Mouse (Mus musculus): ENCODE measurements around the gene Col13a1.
A peak's percentile ranks its signal among the peaks of the same experiment; 100 is the strongest.

The Col13a1 gene

DNA sequence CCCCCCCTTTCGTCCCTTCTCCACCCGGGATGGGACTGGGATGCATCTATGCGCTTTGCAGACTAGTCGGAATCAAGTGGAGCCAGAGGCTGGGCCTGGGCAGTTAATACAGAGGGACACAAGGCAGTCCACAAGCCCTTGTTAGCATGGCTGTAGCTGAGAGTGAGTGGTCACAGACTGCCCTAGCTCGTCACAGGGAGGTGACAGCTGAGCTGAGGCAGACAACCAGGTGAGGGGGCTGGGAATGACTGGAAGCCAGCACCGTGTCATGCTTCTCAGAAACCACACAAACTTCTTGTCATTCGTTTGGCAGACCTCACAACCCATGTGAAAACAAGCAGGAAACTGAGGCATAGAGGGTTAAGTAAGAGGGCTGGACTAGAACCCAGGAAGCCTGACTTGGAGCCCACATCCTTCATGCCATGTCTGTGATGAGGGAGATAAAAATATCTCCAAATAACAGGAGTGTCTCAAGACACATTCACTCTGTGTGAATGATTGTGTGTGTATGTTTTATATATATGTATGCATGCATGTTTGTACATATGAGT, 10.8 kb downstream of the Col13a1 start:
- DNase-seq (ENCODE audit: low read depth, low spot score) = no peak

DNA sequence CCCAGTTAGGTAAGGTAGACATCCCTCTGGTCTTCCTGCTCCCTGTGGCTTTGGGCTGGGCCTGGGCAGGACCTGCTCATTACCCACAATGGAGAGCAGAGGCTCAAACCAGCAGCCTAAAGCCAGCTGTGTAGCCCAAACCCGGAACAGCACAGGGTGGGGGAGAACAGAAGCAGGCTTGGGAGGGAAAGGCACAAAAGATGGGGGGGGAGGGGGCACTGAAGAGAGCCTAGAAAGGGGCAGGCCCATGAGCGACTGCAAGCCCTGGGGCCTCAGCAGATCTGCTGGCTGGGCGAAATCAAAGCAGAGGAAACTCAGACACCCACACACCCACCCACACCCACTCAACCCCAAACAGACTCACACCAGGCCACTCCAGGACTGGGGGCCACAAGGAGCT, 11.7 kb downstream of the Col13a1 start:
- no peak for DNase-seq (ENCODE audit: low read depth, low spot score)

- DNase-seq (ENCODE audit: low read depth, low spot score) = no peak
These were observed 13.5 kb downstream of the Col13a1 start for GRCm38 (mm10) chr10:61965386-61965841.

GRCm38 (mm10) chr10:61956718-61957117, 22.2 kb downstream of the Col13a1 start:
- no peak for DNase-seq (ENCODE audit: low read depth, low spot score)

DNA sequence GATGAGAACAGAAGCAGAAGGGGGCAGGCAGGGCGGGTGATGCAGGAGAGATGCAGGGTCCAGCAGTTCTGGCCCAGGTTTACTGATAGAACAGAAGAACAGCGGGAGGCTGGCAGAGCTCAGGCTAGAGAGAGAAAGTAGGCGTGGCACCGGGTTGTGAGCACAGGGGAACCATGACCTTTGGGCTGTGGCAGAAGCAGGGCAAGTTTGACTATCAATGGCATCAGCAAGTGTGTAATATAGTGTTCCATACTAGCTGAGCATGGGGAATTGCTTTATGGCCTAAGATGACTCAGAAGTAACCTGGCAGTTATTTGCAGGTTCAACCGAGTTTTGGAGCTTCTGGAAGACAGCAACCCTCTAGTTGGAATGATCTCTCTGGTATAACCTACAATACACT, 25.0 kb downstream of the Col13a1 start:
- DNase-seq (ENCODE audit: low read depth, low spot score) = no peak

GRCm38 (mm10) chr10:61949542-61949941, 29.4 kb downstream of the Col13a1 start:
- DNase-seq (ENCODE audit: low read depth, low spot score) = peak; percentile 39

DNA sequence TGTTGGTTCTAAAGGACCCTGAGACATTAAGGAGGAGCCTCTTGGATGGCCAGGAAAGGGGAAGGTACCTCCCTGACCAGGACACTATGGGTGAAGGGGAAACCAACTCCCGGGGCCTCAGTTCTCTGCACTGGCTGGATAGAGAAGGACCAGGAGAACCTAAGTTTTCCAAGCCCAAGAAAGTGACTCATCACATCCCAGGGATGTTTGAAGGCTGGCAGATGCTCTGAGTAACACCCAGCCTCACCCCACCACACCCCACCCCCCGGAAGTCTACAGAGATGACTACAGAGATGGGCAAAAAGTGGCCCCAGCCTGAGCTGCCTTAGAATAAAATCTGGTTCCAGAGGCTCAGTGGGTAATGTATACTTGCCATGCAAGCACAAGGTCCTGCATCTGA, 34.5 kb downstream of the Col13a1 start:
- no peak for DNase-seq (ENCODE audit: low read depth, low spot score)

GRCm38 (mm10) chr10:61943480-61943879, 35.4 kb downstream of the Col13a1 start:
- no peak for DNase-seq (ENCODE audit: low read depth, low spot score)

DNA sequence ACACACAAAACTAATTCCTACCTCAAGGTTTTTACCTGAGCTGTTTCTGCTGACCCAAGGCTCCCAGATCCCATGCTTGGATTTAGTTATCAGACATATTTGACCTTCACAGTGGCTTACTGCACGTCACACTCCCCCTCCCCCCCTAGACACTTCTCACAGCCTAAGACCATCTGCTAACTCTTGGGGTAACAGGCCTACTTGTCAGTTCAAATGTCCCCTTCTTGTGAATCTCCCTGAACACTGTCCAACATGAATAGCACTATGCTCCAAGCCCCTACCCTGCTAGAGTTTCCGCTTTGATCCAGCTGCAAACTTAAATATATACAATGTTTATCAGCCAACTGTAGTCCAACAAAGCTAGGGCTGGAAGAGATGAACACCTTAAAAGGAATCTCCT, 36.2 kb downstream of the Col13a1 start:
- DNase-seq (ENCODE audit: low read depth, low spot score) = no peak

DNA sequence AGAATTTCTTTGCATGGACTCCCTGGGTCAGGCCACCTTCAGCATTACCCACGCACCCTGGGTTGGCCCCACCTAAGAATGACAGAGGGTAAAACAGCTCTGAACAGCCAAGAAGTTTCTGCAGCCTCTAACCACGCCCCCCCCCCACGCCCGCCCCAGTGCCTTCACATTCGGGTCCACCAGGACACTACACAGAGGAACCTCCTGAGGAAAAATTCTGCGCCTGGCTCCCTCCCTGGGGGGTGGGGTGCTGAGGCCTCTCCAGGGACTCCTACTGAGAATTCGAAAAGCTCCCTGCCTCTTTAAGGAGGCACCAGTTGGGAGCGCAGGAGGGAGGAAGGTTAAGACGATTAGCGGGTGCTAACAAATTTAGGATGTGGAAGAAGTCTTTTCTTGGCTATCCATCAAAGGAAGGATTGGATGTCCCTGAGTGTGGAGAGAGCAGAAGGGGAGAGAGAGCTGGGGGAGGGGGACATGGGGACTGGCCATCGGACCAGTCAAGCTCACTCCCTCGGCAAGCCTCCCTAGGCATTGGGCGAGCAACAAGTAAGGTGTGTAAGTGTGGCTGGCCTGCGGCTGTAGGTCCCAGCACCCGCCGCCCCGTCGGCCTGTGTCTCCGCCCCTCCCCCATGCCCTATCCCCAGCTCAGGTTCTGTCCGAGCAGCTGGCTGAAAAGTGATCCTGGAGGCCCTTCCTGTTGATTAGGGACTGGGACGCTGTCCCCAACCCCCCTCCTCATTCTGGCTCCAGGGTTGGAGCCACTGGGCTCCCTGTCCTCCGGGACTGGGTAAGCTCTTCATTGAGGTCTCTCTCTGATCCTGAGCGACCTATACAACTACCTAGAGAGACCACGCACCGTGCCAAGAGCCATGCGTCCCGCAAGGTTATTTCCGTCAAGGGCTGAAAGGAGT, 42.4 kb downstream of the Col13a1 start:
- DNase-seq (ENCODE audit: low read depth, low spot score) = no peak

- DNase-seq (ENCODE audit: low read depth, low spot score) = no peak
These were observed 47.2 kb downstream of the Col13a1 start for GRCm38 (mm10) chr10:61931678-61932077.

GRCm38 (mm10) chr10:61929901-61930300, 49.0 kb downstream of the Col13a1 start:
- DNase-seq (ENCODE audit: low read depth, low spot score) = no peak

GRCm38 (mm10) chr10:61928725-61929651, 49.9 kb downstream of the Col13a1 start:
- no peak for DNase-seq (ENCODE audit: low read depth, low spot score)

- no peak for DNase-seq (ENCODE audit: low read depth, low spot score)
These were observed 53.2 kb downstream of the Col13a1 start for GRCm38 (mm10) chr10:61925691-61926090.

- no peak for DNase-seq (ENCODE audit: low read depth, low spot score)
These were observed 58.1 kb downstream of the Col13a1 start for GRCm38 (mm10) chr10:61920655-61921365.

DNA sequence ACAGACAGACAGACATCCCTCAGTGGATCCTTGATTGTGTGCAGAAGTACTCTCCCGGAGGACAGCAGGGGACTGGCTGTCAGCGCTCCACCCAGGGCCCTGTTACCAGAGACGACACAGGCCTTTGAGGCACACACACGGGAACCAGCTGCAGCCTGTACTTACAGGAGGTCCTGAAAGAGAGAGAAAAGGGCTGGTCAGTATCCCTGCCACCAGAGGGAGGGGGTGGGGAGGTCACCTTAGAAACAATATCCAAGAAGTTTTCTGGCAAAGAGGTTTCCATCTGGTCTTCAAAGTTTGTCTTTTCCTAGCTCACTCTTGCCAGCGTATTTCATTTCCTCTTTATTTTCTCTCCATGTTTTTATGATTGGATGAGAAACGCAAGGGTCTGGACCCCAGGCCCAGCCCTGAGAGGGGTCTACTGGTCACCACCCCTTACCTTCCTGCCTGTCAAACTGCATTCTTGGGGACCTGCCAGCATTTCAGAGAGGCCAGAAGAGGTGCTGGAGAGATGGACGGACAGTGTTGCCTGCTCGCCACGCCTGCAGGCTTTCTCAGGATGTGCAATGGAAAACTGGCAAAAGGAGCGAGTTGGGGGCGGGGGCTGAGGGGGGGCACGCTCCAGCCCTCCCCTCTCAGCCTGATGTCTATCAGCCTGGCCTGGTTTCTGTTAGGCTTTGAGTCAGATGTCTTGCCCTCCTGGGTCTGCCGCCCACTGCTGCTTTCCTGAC, 58.8 kb downstream of the Col13a1 start:
- DNase-seq (ENCODE audit: low read depth, low spot score) = no peak

- no peak for DNase-seq (ENCODE audit: low read depth, low spot score)
These were observed 59.4 kb downstream of the Col13a1 start for GRCm38 (mm10) chr10:61919496-61919895.

GRCm38 (mm10) chr10:61917066-61917465, 61.8 kb downstream of the Col13a1 start:
- no peak for DNase-seq (ENCODE audit: low read depth, low spot score)

DNA sequence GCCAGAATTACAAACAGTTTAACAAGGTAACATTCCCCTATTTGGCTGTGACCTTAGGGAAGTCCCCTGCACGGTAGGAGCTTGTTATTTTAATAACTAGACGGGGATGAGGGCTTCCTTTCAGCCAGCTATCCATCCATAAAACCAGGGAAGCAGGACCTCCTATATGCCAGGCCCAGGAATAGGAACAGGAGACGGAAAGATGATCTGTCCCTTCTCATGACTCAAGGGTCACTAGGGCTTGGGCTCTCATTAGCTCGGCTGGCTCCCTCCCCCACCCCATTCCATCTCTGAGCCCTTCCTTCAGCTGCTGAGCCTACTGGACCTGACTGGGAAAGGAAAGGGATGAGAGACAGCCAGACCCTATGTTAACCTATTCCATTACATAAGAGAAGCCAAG, 67.1 kb downstream of the Col13a1 start:
- DNase-seq (ENCODE audit: low read depth, low spot score) = no peak

GRCm38 (mm10) chr10:61909004-61909403, 69.9 kb downstream of the Col13a1 start:
- DNase-seq (ENCODE audit: low read depth, low spot score) = no peak

DNA sequence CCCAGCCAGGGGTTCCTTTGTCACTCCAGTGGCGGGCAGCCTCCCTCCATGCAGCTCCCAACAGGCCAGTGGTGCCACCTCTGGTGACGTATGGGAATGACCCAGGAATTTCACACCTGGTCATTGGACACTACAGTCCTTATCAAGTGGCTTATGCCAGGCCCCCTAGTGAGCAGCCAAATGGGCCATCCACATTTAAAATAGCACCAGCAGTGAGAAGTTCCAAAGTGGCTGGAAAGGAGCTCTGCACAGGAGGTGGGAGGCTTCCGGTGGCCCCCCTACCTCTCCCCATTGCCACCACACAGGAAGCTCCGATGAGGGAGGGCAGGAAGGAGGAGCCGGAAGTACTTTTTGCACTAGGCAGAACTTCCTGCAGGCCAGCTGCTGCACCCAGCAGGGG, 72.7 kb downstream of the Col13a1 start:
- no peak for DNase-seq (ENCODE audit: low read depth, low spot score)
